19 mouse cellular contexts compared by ENCODE assay signal in the genomic region with DNA sequence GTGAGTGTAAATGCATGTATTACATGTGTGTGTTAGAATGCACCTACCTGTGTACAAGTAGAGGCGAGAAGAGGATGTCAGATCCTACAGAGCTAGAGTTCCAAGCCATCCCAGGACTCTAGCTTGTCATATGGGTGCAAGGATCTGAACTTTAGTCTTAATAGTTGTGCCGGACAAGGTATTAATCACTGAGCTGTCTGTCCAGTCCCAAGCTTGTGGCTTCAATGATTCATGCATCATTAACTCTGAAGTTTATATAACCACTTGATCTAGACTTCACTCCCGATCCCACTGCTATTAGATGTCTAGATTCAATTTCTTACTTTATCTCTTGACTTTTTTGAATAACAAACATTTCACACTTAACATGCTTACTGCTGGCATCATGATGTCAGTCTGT. TPM values are rescaled to one million over a fixed set of nuclear protein-coding genes. Genes with fewer than 3 reads are reported as not detected.
"Had no signal": no experiment of that assay in that cellular context is flagged by ENCODE, and none has a peak within 500 bp of the region (broad histone marks: within the 10 kb centered on the region; RNA-seq: fewer than 3 reads in every experiment).

No protein-coding gene starts in this region.

- H3K4me2 ChIP-seq: lung, embryonic 15.5 days; midbrain, embryonic 11.5 days; midbrain, embryonic 13.5 days; midbrain, embryonic 15.5 days; neural tube, embryonic 12.5 days; stomach, embryonic 15.5 days had no signal

- H3K27ac ChIP-seq: lung, embryonic 15.5 days; macrophage; midbrain, embryonic 13.5 days; midbrain, embryonic 15.5 days; neural tube, embryonic 12.5 days; stomach, embryonic 15.5 days; stomach, postnatal 0 days had no signal

- DNase-seq: lung, adult 2 months; lung, postnatal 14 days; lung, postnatal 36 days; right cerebral cortex, postnatal 14 days; thymus, adult 2 months; thymus, postnatal 25 days; thymus, postnatal 4 days had no signal

- H3K9me3 ChIP-seq: lung, embryonic 15.5 days; megakaryocyte, embryonic 14.5 days; midbrain, embryonic 13.5 days; midbrain, embryonic 15.5 days; neural tube, embryonic 12.5 days; stomach, embryonic 15.5 days had no signal

- H3K36me3 ChIP-seq: lung, embryonic 15.5 days; midbrain, embryonic 13.5 days; midbrain, embryonic 15.5 days; neural tube, embryonic 12.5 days; stomach, embryonic 15.5 days had no signal

- H3K9ac ChIP-seq: lung, embryonic 15.5 days; midbrain, embryonic 13.5 days; midbrain, embryonic 15.5 days; neural tube, embryonic 12.5 days; stomach, embryonic 15.5 days had no signal

- H3K4me1 ChIP-seq: lung, embryonic 15.5 days; midbrain, embryonic 13.5 days; midbrain, embryonic 15.5 days; neural tube, embryonic 12.5 days; stomach, embryonic 15.5 days had no signal

- H3K4me3 ChIP-seq: lung, embryonic 15.5 days; megakaryocyte, embryonic 14.5 days; midbrain, embryonic 13.5 days; midbrain, embryonic 15.5 days; neural tube, embryonic 12.5 days; stomach, embryonic 15.5 days had no signal

- H3K27me3 ChIP-seq: lung, embryonic 15.5 days; megakaryocyte, embryonic 14.5 days; midbrain, embryonic 13.5 days; midbrain, embryonic 15.5 days; neural tube, embryonic 12.5 days; stomach, embryonic 15.5 days had no signal

- ATAC-seq: lung, postnatal 0 days; midbrain, embryonic 13.5 days; midbrain, embryonic 15.5 days had no signal

RNA-seq across cellular contexts. Expression of a gene that starts 8.1 kb away (rescaled TPM):
- polyA plus RNA-seq: lung, adult 2 months; lung, embryonic 15.5 days; lung, postnatal 0 days; macrophage; midbrain, embryonic 11.5 days; neural tube, embryonic 12.5 days; spleen, adult 2 months; stomach, embryonic 15.5 days; stomach, postnatal 0 days; thymus, adult 2 months; urinary bladder, adult 2 months had no signal
